Mouse (Mus musculus): ENCODE measurements around the gene Dzip1l. TPM values are rescaled to one million over a fixed set of nuclear protein-coding genes. Genes with fewer than 3 reads are reported as not detected.
"Not testable (repeated sequence)": the region's sequence is repeated elsewhere in the genome, so short reads cannot be mapped to it uniquely, and the experiment has no call there.

Gene Dzip1l
- 26.4 and 31.7 TPM in 2 replicates for polyA plus RNA-seq (2015; fragmentation: Nextera tagmentation; extraction: Ambion mirVana)

GRCm38 (mm10) chr9:99629281-99630011 lies at the start of gene Dzip1l:
Gene Dzip1l, plus strand, starts transcription at chr9:99629496.
- Histone ChIP-seq H3K27me3 (no peaks in the 10 kb centered on the region), H3K9ac (peak within 1 kb of the TSS; percentile 84), H3K36me3 (peaks cover 22% of the 10 kb centered on the region), H3K9me3 (no peaks in the 10 kb centered on the region), H3K4me2 (peak within 1 kb of the TSS; percentile 84), H3K4me3 (peak within 1 kb of the TSS; percentile 67), H3K27ac (peak within 1 kb of the TSS; percentile 98), H3K4me1 (peaks cover 34% of the 10 kb centered on the region)
- ATAC-seq (ENCODE audit: insufficient number of reproducible peaks, insufficient read depth, low FRiP score, low TSS enrichment, low read depth), result peak; percentile 87
- WGBS, result under 1% methylated on average over 44 of the region's 44 CpGs

- Histone ChIP-seq H3K27ac (no peak overlapping the region), H3K9me3 (no peaks in the 10 kb centered on the region), H3K4me2 (no peak overlapping the region), H3K36me3 (peaks cover 59% of the 10 kb centered on the region), H3K27me3 (no peaks in the 10 kb centered on the region), H3K4me1 (peaks cover 11% of the 10 kb centered on the region), H3K4me3 (no peak overlapping the region), H3K9ac (no peak overlapping the region)
- 53% methylated on average over 2 of the region's 2 CpGs for WGBS
- no peak for ATAC-seq (ENCODE audit: insufficient number of reproducible peaks, insufficient read depth, low FRiP score, low TSS enrichment, low read depth)
These were observed 48.6 kb upstream of the Dzip1l start for GRCm38 (mm10) chr9:99580655-99581054.

DNA sequence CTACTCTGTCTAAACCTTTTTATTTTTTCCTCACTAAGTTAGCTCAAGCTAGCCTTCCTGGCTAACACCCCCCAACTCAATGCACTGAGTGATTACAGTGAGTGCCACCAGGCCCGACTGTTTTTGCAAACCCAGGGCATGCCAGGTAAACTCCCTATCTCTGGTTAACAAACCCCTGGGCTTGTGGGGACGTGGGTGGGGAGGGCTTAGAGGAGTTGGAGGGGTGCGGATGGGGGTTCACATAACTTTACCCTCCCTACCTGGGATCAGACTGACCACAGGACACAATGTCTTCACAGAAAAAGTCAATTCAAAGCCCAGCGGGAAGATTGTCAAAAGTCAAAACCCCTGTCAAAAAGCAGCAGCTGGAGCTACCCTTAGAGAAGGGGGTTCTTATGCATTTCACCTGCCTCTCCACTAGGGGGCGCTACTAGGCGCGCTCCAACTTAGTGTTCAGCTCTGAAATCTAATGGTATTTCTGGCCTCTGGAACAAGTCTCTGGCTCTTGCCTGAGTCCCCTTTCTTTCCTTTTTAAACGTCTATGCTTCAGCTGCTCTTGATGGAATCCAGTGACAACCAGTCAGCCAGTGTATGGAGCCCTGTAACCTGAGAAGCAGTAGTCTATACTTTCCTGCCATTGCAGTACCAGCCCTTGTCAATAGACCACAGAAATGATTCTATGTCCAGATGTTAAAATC lies 41.6 kb upstream of the Dzip1l start:
- Histone ChIP-seq H3K27me3 (no peaks in the 10 kb centered on the region), H3K36me3 (peaks cover 21% of the 10 kb centered on the region), H3K4me2 (no peak overlapping the region), H3K9me3 (no peaks in the 10 kb centered on the region), H3K9ac (no peak overlapping the region), H3K4me1 (no peaks in the 10 kb centered on the region), H3K4me3 (no peak overlapping the region), H3K27ac (no peak overlapping the region)
- ATAC-seq (ENCODE audit: insufficient number of reproducible peaks, insufficient read depth, low FRiP score, low TSS enrichment, low read depth), result no peak
- WGBS, result 23% methylated on average over 8 of the region's 8 CpGs

GRCm38 (mm10) chr9:99591144-99591543 lies 38.2 kb upstream of the Dzip1l start:
- H3K4me3 ChIP-seq, result no peak overlapping the region
- WGBS, result 68% methylated on average over 8 of the region's 8 CpGs
- H3K36me3 ChIP-seq, result no peaks in the 10 kb centered on the region
- ATAC-seq (ENCODE audit: insufficient number of reproducible peaks, insufficient read depth, low FRiP score, low TSS enrichment, low read depth), result no peak
- no peaks in the 10 kb centered on the region for H3K9me3 ChIP-seq
- no peak overlapping the region for H3K27ac ChIP-seq
- no peaks in the 10 kb centered on the region for H3K27me3 ChIP-seq
- H3K4me1 ChIP-seq, result no peaks in the 10 kb centered on the region
- H3K4me2 ChIP-seq, result no peak overlapping the region
- H3K9ac ChIP-seq, result no peak overlapping the region

GRCm38 (mm10) chr9:99599127-99599526 lies 30.2 kb upstream of the Dzip1l start:
- not testable (repeated sequence) for ATAC-seq (ENCODE audit: insufficient number of reproducible peaks, insufficient read depth, low FRiP score, low TSS enrichment, low read depth); H3K9ac ChIP-seq
- WGBS, result 93% methylated on average over 6 of the region's 6 CpGs

GRCm38 (mm10) chr9:99603566-99603965 lies 25.7 kb upstream of the Dzip1l start:
- no peak overlapping the region for H3K27ac ChIP-seq
- no peaks in the 10 kb centered on the region for H3K27me3 ChIP-seq
- H3K4me1 ChIP-seq, result no peaks in the 10 kb centered on the region
- no peak for ATAC-seq (ENCODE audit: insufficient number of reproducible peaks, insufficient read depth, low FRiP score, low TSS enrichment, low read depth)
- H3K36me3 ChIP-seq, result no peaks in the 10 kb centered on the region
- no peak overlapping the region for H3K4me2 ChIP-seq
- WGBS, result 55% methylated on average over 2 of the region's 2 CpGs
- 0 out of 2 replicates have a peak, but pooled peaks cover 3% of the 10 kb centered on the region for H3K9me3 ChIP-seq
- H3K9ac ChIP-seq, result no peak overlapping the region
- H3K4me3 ChIP-seq, result no peak overlapping the region

More at GRCm38 (mm10) chr9:99599127-99599526, 30.2 kb upstream of the Dzip1l start:
- not testable (repeated sequence) for H3K4me2 ChIP-seq, H3K27ac ChIP-seq, H3K27me3 ChIP-seq, H3K36me3 ChIP-seq, H3K4me3 ChIP-seq, H3K9me3 ChIP-seq, H3K4me1 ChIP-seq

DNA sequence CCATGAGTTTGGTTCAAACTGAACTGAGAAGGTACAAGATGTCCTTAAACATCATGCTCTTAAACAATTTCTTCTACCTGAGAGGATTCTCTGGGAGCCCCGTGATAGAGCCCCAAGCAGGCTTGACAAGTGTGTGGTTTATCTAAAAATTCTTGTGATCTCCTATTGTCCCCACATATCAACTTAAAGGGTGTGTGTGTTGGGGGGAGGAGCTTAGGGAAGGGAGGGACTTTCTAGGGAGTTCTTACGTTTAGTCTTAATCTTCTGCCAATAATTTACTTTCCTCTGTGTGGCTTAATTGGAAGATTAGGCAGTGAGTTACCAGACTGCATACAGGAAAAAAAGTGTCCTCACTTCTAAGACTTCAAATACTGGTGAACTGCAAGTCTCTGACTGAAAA lies 17.1 kb upstream of the Dzip1l start, which contains the start of gene A4gnt:
Gene A4gnt (plus strand): TSS at position 301 of the 400 bp plus-strand sequence.
- H3K9ac ChIP-seq, result no peak within 1 kb of the TSS
- H3K4me3 ChIP-seq, result no peak within 1 kb of the TSS
- WGBS, result 44% methylated on average over 2 of the region's 2 CpGs
- H3K27me3 ChIP-seq, result no peaks in the 10 kb centered on the region
- no peaks in the 10 kb centered on the region for H3K9me3 ChIP-seq
- no peaks in the 10 kb centered on the region for H3K4me1 ChIP-seq
- no peak within 1 kb of the TSS for H3K4me2 ChIP-seq
- H3K27ac ChIP-seq, result no peak within 1 kb of the TSS
- no peak for ATAC-seq (ENCODE audit: insufficient number of reproducible peaks, insufficient read depth, low FRiP score, low TSS enrichment, low read depth)
- H3K36me3 ChIP-seq, result no peaks in the 10 kb centered on the region

DNA sequence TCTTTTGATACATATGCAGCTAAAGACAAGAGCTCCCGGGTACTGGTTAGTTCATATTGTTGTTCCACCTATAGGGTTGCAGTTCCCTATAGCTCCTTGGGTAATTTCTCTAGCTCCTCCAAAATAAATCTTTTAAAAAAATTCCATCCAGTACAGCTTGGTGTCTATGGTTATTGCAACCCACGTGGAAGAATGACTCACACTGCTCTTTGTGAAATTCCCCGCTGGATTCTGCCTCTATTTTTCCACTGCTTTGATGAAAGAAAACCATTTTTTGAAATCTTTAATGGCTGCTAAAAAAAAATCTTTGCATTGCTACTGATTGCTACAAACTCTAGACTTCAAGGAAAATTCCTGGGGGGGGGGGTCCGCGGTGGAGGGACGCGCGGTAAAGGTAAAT lies 9.6 kb upstream of the Dzip1l start:
- Histone ChIP-seq H3K9me3 (no peaks in the 10 kb centered on the region), H3K27ac (no peak overlapping the region), H3K4me3 (no peak overlapping the region), H3K36me3 (no peaks in the 10 kb centered on the region), H3K9ac (no peak overlapping the region), H3K4me2 (no peak overlapping the region), H3K4me1 (no peaks in the 10 kb centered on the region), H3K27me3 (no peaks in the 10 kb centered on the region)
- ATAC-seq (ENCODE audit: insufficient number of reproducible peaks, insufficient read depth, low FRiP score, low TSS enrichment, low read depth), result no peak
- WGBS, result 92% methylated on average over 8 of the region's 8 CpGs

DNA sequence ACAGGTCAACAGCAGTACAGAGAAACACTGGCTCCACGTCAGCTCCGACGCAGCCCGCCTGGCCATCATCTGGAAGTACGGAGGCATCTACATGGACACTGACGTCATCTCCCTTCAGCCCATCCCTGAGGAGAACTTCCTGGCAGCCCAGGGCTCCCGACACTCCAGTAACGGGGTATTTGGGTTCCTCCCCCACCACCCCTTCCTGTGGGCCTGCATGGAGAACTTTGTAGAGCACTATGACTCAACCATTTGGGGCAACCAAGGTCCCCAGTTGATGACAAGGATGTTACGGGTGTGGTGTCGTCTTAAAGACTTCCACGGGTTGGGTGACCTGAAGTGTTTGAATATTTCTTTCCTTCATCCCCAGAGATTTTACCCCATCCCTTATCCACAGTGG lies 9.1 kb upstream of the Dzip1l start:
- Histone ChIP-seq H3K36me3 (no peaks in the 10 kb centered on the region), H3K9me3 (no peaks in the 10 kb centered on the region), H3K9ac (no peak overlapping the region), H3K4me1 (no peaks in the 10 kb centered on the region), H3K4me3 (no peak overlapping the region), H3K27me3 (no peaks in the 10 kb centered on the region), H3K4me2 (no peak overlapping the region), H3K27ac (no peak overlapping the region)
- 86% methylated on average over 11 of the region's 11 CpGs for WGBS
- no peak for ATAC-seq (ENCODE audit: insufficient number of reproducible peaks, insufficient read depth, low FRiP score, low TSS enrichment, low read depth)

- H3K4me1 ChIP-seq, result no peaks in the 10 kb centered on the region
- no peak overlapping the region for H3K4me2 ChIP-seq
- no peak for ATAC-seq (ENCODE audit: insufficient number of reproducible peaks, insufficient read depth, low FRiP score, low TSS enrichment, low read depth)
- H3K4me3 ChIP-seq, result no peak overlapping the region
- no peak overlapping the region for H3K27ac ChIP-seq
- 74% methylated on average over 1 of the region's 1 CpGs for WGBS
- no peak overlapping the region for H3K9ac ChIP-seq
- H3K27me3 ChIP-seq, result no peaks in the 10 kb centered on the region
- no peaks in the 10 kb centered on the region for H3K9me3 ChIP-seq
- no peaks in the 10 kb centered on the region for H3K36me3 ChIP-seq
These were observed 7.3 kb upstream of the Dzip1l start for GRCm38 (mm10) chr9:99622034-99622433.

GRCm38 (mm10) chr9:99622966-99623365 lies 6.3 kb upstream of the Dzip1l start:
- Histone ChIP-seq H3K4me3 (no peak overlapping the region), H3K27me3 (no peaks in the 10 kb centered on the region), H3K27ac (no peak overlapping the region), H3K4me1 (no peaks in the 10 kb centered on the region), H3K36me3 (no peaks in the 10 kb centered on the region), H3K9ac (no peak overlapping the region), H3K4me2 (no peak overlapping the region), H3K9me3 (no peaks in the 10 kb centered on the region)
- ATAC-seq (ENCODE audit: insufficient number of reproducible peaks, insufficient read depth, low FRiP score, low TSS enrichment, low read depth), result no peak
- 47% methylated on average over 2 of the region's 2 CpGs for WGBS

DNA sequence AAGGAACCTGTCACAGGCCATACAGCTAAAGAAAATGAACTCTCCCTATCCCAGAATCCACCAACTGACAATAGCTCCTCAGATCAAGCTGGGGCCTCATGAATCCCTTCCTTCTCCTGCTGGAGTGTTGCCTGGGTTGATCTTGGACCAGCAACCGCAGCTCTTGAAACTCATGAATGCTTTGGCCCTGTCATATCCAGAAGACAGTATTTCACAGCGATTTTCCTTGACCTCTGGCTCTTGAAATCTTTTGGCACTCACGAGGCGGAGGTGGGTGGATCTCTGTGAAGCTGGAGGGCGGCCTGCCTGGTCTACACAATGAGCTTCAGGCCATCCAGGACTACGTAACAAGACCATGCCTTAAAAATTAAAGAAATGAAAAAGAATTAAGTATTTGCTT lies 5.2 kb upstream of the Dzip1l start:
- Histone ChIP-seq H3K27ac (no peak overlapping the region), H3K27me3 (no peaks in the 10 kb centered on the region), H3K4me1 (peaks cover 8% of the 10 kb centered on the region), H3K4me2 (no peak overlapping the region), H3K36me3 (no peaks in the 10 kb centered on the region), H3K9ac (no peak overlapping the region), H3K9me3 (no peaks in the 10 kb centered on the region), H3K4me3 (no peak overlapping the region)
- ATAC-seq (ENCODE audit: insufficient number of reproducible peaks, insufficient read depth, low FRiP score, low TSS enrichment, low read depth), result no peak
- 78% methylated on average over 6 of the region's 6 CpGs for WGBS
